Mouse (Mus musculus): Measurements from ENCODE around the gene Gpbp1. TPM values are rescaled to one million over a fixed set of nuclear protein-coding genes. Genes with fewer than 3 reads are reported as not detected.

Gene Gpbp1
- total RNA-seq, 1 experiment from 2014 or later = 257 TPM

DNA sequence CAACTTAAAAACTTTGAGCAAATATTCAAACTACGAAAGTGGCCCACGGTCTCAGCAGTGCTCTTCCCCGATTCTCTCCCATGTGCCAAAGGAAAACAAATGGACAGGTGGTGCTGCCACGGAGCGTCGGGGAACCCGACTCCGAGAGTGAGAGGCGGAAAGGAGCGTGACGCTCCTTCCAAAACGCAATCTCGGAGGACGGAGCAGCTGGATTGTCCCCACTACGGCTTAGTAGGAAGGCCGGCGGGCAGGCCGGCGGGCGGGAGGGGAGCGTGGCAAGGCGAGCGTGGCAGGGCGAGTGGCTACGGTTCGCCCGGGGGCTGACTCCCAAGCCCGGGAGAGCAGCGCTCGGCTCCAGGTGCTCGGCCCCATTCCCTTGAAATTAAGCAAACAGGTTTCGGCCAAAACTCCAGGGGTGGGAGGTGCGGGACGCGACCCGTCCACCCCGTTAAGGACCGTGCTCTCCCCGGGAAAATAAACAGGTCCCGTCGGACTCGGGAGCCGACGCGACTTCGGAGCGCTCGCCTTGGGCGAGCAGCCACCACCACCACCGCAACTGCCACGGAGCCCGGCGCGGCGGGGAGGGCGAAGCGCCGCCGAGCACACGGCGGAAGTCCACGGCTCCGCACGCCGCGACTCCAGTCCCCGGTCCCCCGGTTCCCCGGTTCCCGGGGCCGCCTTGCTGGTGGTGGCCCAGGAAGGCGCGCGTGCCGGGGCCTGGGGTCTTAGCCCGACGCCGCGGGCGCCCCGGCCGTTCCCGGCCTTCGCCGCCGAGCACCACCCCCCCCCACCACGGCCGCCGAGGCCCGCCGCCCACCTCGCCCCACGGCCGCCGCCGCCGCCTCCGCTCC is 1.0 kb downstream of the Gpbp1 start:
- ATAC-seq (replicated peaks; ENCODE audit: insufficient number of reproducible peaks, low FRiP score, low TSS enrichment, poor library complexity, severe bottlenecking) = no peak

DNA sequence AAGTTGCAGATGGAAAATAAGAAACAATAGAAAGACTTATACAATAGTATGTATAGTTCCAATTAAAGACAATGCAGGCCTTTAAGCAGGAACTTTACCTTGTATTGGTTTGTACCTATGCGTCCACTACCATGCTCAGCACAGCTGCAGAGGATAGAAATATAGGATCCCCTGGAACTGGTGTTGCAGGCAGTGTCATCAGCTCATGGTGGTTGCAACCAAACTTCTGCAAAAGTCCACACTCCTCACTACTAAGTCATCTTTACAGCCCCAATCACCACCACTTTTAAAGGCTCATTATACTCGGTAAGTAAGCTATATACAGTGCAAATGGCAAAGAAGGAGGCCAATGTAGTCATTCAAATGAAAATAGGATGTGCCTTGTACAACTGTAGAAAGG is 12.2 kb downstream of the Gpbp1 start:
- ATAC-seq (replicated peaks; ENCODE audit: insufficient number of reproducible peaks, low FRiP score, low TSS enrichment, poor library complexity, severe bottlenecking) = no peak

DNA sequence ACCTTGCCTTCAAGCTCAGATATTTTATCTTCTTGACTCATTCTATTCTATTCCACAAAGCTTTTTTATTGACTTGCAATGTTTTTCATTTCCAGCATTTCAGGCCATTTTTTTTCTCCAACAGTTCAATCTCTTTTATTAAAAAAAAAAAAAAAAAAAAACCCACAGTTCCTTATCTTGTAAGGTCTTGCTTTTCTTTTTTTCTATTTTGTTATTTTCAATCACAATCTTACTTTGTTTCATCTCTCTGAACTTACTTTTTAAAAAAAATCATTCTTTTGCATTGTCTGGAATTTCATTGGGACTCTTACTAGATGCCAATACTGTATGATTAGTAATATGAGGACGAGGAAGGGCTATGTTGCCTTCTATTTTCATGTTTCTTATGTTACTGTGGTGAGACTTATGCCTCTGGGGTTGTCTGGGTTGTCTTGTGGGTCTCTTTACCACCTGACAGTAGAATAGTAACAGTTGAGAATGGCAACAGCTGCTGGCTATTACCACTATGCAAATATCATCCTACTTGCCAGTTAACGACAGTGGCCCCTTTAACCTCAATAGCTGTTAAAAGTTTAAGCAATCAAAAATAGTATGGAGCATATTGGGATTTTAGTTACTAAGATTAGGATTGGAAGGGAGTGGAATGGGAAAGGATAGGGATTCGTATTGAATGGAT is 19.2 kb downstream of the Gpbp1 start:
- no peak for ATAC-seq (replicated peaks; ENCODE audit: insufficient number of reproducible peaks, low FRiP score, low TSS enrichment, poor library complexity, severe bottlenecking)

DNA sequence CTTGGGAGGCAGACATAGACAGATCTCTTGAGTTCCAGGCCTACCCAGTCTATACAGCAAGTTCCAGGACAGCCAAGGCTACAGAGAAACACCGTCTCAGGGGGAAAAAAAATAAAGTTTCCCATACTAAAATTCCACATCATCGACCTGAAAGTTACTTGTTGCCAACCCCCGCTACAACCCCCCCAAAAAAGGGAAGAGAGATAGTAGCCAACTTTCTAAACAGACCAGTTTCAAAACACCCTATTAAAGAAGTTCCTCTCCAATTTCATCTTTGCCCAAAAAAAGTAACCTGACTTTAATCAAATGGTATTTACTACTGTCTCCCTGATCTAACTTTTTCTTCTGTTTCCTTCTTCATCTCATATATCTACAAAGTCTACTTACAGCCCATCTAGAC is 22.6 kb downstream of the Gpbp1 start:
- no peak for ATAC-seq (replicated peaks; ENCODE audit: insufficient number of reproducible peaks, low FRiP score, low TSS enrichment, poor library complexity, severe bottlenecking)

DNA sequence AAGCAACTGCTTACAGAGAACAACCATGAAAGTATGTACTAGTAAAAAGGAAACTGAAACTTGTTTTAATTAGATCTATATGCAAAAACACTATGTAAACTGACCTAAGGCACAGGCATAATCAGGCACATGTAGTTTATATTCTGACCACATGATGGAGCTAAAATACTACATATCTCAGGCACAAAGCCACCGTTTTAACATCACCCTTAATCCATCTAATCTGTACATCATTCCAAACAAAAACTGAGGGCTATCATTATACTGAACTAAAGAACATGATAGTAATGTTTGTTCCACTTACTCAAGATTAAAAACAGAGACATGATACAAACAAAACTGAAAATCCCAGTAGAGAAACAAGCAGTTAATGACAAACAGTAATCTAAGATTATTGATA is 28.5 kb downstream of the Gpbp1 start:
- ATAC-seq (replicated peaks; ENCODE audit: insufficient number of reproducible peaks, low FRiP score, low TSS enrichment, poor library complexity, severe bottlenecking) = peak; percentile 89

DNA sequence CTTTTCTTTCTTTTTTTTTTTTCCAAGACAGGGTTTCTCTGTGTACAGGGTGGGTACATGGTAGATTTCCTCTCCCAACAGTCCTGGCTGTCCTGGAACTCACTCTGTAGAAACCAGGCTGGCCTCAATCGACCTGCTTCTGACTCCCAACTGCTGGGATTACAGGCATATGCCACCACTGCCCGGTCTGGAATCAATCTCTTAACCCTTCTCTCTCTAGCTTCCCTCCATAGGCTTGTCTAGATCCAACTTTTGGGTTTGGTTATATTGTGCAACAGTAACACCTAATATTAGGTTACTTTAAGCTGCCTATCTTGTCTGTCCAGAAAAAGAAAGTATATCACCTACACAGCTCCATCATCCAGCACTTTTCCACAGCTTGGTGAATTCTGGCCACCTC is 33.1 kb downstream of the Gpbp1 start:
- ATAC-seq (replicated peaks; ENCODE audit: insufficient number of reproducible peaks, low FRiP score, low TSS enrichment, poor library complexity, severe bottlenecking) = no peak

DNA sequence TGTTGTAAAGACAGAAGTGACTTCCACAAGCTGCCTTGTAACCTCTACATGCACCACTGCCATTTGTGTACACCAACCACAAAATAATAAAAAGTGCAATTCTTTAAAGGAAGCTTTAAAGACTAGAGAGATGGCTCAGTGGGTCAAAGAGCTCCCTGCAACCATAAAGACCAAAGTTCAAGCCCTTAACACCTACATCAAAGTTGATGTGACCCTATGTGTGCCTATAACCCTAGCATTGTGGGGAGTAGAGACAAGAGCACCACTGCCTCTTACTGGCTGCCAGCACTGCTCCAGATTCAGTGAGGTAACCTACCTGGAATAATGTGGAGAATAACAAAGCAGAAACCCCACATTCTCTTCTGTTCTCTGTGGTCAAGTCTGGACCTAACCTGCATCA is 45.6 kb downstream of the Gpbp1 start:
- ATAC-seq (replicated peaks; ENCODE audit: insufficient number of reproducible peaks, low FRiP score, low TSS enrichment, poor library complexity, severe bottlenecking) = no peak

DNA sequence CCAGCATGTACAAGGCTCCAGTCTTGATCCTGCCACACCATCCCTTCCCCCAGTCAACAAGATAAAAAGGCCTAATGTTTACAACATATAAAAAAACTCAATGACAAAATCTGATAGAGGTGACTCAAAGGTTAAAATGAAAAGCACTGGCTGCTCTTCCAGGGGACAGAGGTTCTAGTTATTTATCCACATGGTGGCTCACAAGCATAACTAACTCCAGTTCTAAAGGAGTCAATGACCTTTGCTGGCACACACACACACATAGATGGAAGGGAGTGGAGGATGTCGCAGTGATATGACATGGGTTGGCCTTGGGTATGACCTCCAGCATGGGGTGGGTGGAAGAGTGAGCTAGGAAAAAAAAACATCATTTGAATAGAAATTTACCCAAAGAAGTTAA is 58.7 kb downstream of the Gpbp1 start:
- no peak for ATAC-seq (replicated peaks; ENCODE audit: insufficient number of reproducible peaks, low FRiP score, low TSS enrichment, poor library complexity, severe bottlenecking)

DNA sequence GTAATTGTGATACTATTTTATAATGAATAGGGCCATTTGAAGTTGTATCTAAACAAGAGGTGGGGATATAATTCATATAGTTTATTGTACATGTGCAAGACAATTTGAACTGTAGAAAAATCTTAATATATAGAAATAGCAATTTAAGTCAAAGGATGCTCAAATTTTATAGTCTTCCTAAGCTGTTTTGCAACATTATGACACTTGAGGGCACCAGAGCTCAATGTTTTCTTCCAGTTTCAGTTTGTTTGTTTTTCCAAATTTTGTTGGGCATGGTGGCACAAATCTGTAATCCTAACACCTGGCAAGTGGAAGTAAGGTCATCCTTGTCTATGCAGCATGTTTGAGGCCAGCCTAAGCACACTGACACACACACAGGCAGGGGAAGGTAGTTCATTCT is 68.6 kb downstream of the Gpbp1 start:
- ATAC-seq (replicated peaks; ENCODE audit: insufficient number of reproducible peaks, low FRiP score, low TSS enrichment, poor library complexity, severe bottlenecking) = no peak; the same call in 1 of the 2 replicates

DNA sequence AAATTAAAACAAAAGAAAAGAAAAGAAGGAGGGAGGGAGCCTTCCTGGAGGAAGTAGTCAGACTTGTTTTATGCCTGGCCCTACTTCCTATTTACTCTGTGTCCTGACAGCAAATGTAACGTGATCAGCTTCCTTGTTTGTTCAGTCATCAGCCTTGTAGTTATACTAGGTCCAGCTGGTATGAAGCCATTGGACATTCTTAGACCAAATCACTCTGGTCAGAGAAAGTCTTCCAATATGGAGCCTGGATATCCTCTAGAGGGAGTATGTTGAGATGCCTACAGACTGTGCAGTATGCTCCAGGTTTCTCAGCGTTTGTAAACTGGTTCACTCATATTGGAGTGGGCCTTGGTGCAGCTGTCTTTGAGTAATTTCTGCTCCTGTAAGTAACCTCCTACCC is 71.8 kb downstream of the Gpbp1 start:
- ATAC-seq (replicated peaks; ENCODE audit: insufficient number of reproducible peaks, low FRiP score, low TSS enrichment, poor library complexity, severe bottlenecking) = no peak; the same call in 1 of the 2 replicates

DNA sequence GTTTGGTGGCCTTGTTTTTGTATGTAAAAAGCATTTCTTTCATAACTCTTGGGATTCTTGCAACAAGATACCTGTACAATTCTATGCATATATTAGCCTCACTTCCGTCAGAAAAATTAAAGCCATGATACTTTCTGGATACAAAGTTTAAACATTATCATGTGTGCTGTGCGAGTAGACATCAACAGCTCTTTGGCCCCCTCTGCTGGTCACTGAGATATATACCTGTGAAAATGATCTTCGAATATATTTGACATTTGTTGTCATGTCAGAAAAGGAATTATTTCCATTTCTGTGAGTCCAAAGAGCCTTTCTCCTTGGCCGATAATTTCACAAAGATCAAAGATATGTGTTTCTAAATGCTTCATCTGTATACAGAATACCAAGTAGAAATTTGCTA is 76.8 kb downstream of the Gpbp1 start:
- no peak for ATAC-seq (replicated peaks; ENCODE audit: insufficient number of reproducible peaks, low FRiP score, low TSS enrichment, poor library complexity, severe bottlenecking)

DNA sequence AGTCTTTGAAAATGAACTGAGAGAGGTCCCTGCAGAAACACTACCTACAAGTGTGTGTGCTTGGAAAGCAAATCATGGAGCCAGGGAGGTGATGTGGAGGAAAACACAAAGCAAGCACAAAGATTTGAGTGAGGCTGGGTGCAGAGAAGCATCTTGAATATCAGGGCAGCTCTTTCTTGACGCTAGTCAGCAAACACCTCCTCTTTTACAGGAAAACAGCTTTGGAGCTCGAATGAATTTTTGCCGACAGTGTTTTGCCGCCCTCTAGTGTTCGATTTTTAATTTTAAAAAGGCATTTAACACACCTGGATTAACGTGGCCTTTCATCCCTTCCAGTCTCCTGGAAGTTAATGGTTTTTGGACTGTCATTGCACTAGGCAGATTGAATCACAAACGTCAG is 79.1 kb downstream of the Gpbp1 start:
- no peak for ATAC-seq (replicated peaks; ENCODE audit: insufficient number of reproducible peaks, low FRiP score, low TSS enrichment, poor library complexity, severe bottlenecking)

DNA sequence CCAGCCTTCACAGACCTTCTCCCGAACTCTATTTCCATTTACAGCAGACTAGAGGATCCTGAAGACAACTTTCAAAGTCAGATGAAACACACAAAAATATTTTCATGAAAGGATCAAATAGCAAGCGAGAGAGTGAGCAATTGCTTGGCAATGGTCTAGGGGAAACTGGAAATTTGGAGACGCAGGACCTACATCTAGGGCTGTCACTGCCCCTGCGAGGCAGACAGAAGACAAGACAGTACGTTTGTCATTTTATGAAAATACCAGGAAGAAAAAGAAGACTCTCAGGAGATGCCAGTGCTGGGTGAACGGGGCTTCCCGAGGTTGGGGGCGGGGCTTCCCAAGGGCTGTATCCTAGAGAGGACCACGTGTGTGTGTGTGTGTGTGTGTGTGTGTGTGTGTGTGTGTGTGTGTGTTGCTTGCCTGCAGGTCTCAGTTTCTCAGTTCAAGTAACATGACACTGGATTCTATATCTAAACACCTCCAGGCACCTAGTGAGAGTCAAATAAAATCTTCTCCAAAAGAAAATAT is 83.0 kb downstream of the Gpbp1 start:
- ATAC-seq (replicated peaks; ENCODE audit: insufficient number of reproducible peaks, low FRiP score, low TSS enrichment, poor library complexity, severe bottlenecking) = no peak

DNA sequence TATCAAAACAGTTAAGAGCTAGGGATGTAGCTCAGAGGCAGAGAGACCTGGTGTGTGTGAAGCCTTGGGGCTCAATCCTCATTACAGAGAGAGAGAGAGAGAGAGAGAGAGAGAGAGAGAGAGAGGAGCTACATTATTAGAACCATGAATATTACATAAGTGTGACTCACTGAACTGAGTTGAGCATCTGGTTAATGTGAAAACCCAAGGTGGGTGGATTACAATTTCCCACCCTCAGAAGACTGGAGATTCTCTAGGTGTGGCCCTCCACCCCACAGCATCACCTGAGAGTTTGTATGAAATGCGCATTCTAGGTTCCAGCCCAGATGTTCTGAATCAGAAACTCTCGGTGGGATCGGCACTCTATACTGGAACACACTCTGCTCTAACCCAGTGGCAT is 84.0 kb downstream of the Gpbp1 start:
- no peak for ATAC-seq (replicated peaks; ENCODE audit: insufficient number of reproducible peaks, low FRiP score, low TSS enrichment, poor library complexity, severe bottlenecking)

DNA sequence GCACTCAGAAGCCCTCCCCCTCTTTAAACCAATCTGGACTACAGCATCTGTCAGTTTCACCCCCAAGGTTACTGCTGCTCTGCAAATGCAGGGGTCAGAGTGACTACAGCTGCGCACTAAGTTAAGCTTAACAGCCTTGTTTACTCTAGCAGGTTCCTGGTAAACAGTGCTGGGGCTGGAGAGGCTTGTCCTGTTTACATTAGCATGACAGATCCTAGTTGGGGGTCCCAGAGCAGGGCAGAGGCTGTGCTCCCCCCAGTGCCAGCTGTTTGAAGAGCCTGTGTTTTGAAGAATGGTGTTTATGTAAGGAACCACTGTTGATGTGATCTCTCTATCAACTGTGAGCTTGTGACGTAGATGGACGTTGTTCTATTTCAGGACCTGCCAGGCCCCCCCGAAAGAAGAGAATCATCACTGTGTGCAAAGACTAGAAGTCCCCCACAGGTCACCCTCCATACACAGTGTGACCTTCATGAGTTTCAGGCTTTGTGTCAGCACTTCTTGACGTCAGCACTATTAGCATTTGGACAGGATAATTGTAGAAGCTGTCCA is 92.2 kb downstream of the Gpbp1 start:
- ATAC-seq (replicated peaks; ENCODE audit: insufficient number of reproducible peaks, low FRiP score, low TSS enrichment, poor library complexity, severe bottlenecking) = no peak

DNA sequence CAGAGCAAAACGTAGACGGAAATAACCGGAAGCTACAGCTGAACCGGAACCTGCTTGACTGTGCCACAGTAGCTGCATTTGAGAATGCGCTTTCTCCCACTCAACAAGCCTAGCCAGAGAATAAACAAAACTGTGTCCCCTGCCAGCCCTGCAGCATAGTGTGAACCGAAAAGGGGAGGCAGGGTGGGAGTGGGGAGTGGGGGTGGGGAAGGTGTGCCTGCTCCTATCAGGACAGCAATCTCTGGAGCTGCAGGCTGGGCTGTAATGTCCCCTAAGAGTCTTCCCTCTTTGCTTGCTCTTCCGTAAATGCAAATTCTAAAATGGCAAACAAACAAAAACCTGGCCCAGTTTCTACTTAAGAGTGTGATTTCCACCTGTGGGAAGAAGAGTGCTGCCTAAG is 92.8 kb downstream of the Gpbp1 start:
- ATAC-seq (replicated peaks; ENCODE audit: insufficient number of reproducible peaks, low FRiP score, low TSS enrichment, poor library complexity, severe bottlenecking) = no peak

DNA sequence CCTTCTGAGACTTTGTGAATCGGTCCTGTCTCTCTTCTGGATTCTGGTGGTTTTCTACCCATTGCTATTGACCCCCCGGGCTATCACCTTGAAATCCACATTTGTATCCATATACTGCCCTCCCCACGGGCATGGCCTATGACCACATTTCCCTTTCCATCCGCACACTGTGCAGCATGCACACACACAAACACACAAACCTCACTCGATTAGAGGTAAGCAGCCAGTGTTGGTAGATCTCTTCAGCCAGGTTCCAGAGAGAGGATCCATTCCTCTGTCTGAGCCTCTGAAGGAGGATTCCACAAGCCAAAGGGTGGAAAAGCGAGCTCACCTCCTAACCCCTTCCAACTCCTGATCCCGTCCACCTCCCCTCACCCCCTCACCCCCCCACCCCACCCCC is 94.4 kb downstream of the Gpbp1 start:
- no peak for ATAC-seq (replicated peaks; ENCODE audit: insufficient number of reproducible peaks, low FRiP score, low TSS enrichment, poor library complexity, severe bottlenecking)

DNA sequence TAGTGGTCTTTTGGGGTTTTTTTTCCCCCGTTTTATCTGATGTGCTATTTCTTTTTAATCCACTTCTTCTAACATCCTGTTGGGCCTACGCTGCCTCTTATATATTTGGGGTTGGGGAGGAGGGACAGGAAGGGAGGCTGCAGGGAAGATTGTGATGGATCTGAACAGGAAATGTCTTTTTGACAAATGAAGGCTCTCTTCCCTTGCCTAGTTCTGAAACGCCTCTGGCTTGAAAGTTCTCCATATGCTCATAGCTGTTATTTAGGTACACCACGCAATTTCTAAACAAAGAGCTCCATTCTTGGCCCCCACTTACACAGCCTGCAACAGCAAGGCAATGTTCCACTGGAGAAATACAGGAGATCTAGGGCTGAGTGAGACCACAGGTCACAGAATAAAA is 95.0 kb downstream of the Gpbp1 start:
- no peak for ATAC-seq (replicated peaks; ENCODE audit: insufficient number of reproducible peaks, low FRiP score, low TSS enrichment, poor library complexity, severe bottlenecking)

DNA sequence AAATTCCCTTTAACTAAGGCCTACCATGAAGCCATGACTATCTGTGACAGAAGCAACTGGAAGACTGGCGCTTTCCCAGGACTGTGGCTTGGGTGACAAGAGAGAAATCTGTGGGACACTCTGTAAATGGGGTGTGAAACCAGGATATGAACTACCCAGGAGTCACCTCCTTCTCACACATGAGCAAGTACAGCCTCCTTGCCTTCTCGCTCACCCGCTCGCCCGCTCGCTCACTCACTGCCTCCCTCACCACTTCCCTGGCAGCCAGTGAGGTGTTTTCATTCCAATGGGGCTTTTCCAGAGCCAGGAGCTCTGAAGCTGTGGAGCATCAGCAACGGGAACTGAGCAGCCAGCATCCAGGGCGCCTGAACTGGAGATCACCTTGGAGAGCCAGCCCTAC is 95.6 kb downstream of the Gpbp1 start:
- no peak for ATAC-seq (replicated peaks; ENCODE audit: insufficient number of reproducible peaks, low FRiP score, low TSS enrichment, poor library complexity, severe bottlenecking)

DNA sequence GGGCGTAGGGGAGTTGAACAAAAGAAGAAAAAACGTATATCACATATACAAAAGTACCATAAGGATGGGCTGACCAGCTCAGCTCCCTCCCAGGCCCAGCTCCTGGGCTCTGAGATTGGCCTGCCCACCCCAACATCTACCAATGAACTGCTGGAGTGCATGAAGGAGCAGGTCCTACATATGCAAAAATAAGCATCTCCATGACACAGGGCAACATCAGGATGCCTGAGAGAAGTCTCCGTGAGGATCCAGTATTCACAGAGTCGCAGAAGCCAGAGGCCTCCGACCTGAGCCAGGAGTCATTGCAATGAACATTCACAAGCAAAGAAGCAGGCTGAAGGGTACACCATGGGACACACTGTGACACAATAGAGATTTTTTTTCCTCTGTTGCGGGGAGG is 96.5 kb downstream of the Gpbp1 start:
- ATAC-seq (replicated peaks; ENCODE audit: insufficient number of reproducible peaks, low FRiP score, low TSS enrichment, poor library complexity, severe bottlenecking) = no peak
